Mouse (Mus musculus) heart, postnatal 0 days (tissue): ENCODE results near the gene Etfdh.

Source experiments
- CTCF ChIP-seq: IDR thresholded peaks from 2 replicates; pipeline ENCODE4 v1.5.1; 2016; ENCODE audit warnings: antibody characterized with exemption, control low read depth, low read depth
- EP300 ChIP-seq: IDR thresholded peaks from 2 replicates; pipeline ENCODE4 v1.6.1; 2016; ENCODE audit warnings: antibody characterized with exemption, low read depth

DNA sequence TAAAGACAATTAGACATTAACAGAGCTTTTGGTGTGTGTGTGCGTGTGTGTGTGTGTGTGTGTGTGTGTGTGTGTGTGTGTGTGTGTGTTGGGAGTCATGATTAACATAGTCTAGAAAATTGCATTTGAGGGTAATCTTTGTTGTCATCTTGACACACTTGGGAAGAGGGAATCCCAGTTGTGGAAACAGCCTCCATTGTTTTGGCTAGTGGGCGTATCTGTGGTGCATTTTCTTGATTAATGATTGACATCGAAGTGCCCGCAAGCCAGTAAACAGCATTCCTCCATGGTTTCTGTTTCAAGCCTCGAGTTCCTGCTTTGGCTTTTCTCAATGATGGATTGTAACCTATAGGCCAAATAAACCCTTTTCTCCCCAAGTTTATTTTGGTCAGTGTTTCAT is 27.4 kb upstream of the Etfdh start:
- no peak for TF ChIP-seq EP300
- TF ChIP-seq CTCF: no peak
